Mouse (Mus musculus) stomach, adult 2 months (tissue): Measurements from ENCODE around the gene Fam187a. TPM values are rescaled to one million over a fixed set of nuclear protein-coding genes. Genes with fewer than 3 reads are reported as not detected.

Experiments used
- polyA plus RNA-seq: library from polyadenylated mRNA; depleted of rRNA; stranded (reverse); fragments of >200 nt; gene quantifications from 2 replicates; pipeline ENCODE4 v1.2.3, GENCODE M21; 2012; rRNA removed

The Fam187a gene
- polyA plus RNA-seq: not detected in 2 replicates

GRCm38 (mm10) chr11:102884616-102885219, at the start of gene Fam187a:
Gene Fam187a (plus strand): TSS chr11:102885169.

GRCm38 (mm10) chr11:102835549-102835948, 49.4 kb upstream of the Fam187a start, which contains the start of gene Higd1b:
Gene Higd1b (plus strand): TSS chr11:102835849.

GRCm38 (mm10) chr11:102880585-102881313, 4.2 kb upstream of the Fam187a start, which contains the start of the genes Eftud2 and Ccdc103:
Gene Eftud2 (minus strand): TSS chr11:102880985.
Gene Ccdc103 (plus strand): TSS chr11:102881204.

GRCm38 (mm10) chr11:102900763-102901162, 15.8 kb downstream of the Fam187a start, which contains the start of gene Gfap:
Gene Gfap (minus strand): TSS chr11:102900912.

GRCm38 (mm10) chr11:102924557-102925350, 39.8 kb downstream of the Fam187a start, which contains the start of gene Kif18b:
Gene Kif18b (minus strand): TSS chr11:102925124.

Other genes starting within 250 kb of the Fam187a start
- not detected in 2 replicates for gene Meioc, start 221.5 kb upstream of the Fam187a start, polyA plus RNA-seq
- 1.0 and 1.1 TPM in 2 replicates for gene Ccdc43, start 187.4 kb upstream of the Fam187a start, polyA plus RNA-seq
- 3.3 and 6.8 TPM in 2 replicates for gene Adam11, start 123.7 kb upstream of the Fam187a start, polyA plus RNA-seq
- gene Gjc1, start 65.5 kb upstream of the Fam187a start, polyA plus RNA-seq: 1.1 and 1.4 TPM in 2 replicates
- 1.1 and 1.5 TPM in 2 replicates for gene Higd1b, start 49.3 kb upstream of the Fam187a start, polyA plus RNA-seq
- 79.4 and 84.6 TPM in 2 replicates for gene Eftud2, start 4.2 kb upstream of the Fam187a start, polyA plus RNA-seq
- 0.21 TPM in 1 of 2 replicates, not detected in the other for gene Ccdc103, start 4.0 kb upstream of the Fam187a start, polyA plus RNA-seq
- gene Gfap, start 15.7 kb downstream of the Fam187a start, polyA plus RNA-seq: 1.6 and 2.5 TPM in 2 replicates
- gene Kif18b, start 40.0 kb downstream of the Fam187a start, polyA plus RNA-seq: 1.7 and 2.3 TPM in 2 replicates
- gene C1ql1, start 61.5 kb downstream of the Fam187a start, polyA plus RNA-seq: 1.0 and 2.7 TPM in 2 replicates
- gene Nmt1, start 143.0 kb downstream of the Fam187a start, polyA plus RNA-seq: 4.6 and 5.0 TPM in 2 replicates
- 32.2 and 34.9 TPM in 2 replicates for gene Dcakd, start 143.2 kb downstream of the Fam187a start, polyA plus RNA-seq
- gene Plcd3, start 216.5 kb downstream of the Fam187a start, polyA plus RNA-seq: 16.8 and 24.3 TPM in 2 replicates
- gene Acbd4, start 216.5 kb downstream of the Fam187a start, polyA plus RNA-seq: 21.4 and 26.6 TPM in 2 replicates
- gene Hexim1, start 231.1 kb downstream of the Fam187a start, polyA plus RNA-seq: 4.0 and 4.1 TPM in 2 replicates
- 0.74 and 1.3 TPM in 2 replicates for gene Hexim2, start 247.3 kb downstream of the Fam187a start, polyA plus RNA-seq